Mouse (Mus musculus) cerebellum, adult 2 months (tissue): Measurements from ENCODE around the gene Sertad3.

Experiments
- CTCF ChIP-seq: fragments of 200-500 bp; IDR thresholded peaks from 2 replicates; pipeline ENCODE4 v1.5.1; 2011; ENCODE audit warnings: low read depth, mild to moderate bottlenecking, control low read depth, low read length, moderate library complexity, borderline replicate concordance; ENCODE audit not compliant: insufficient read depth
- POLR2A ChIP-seq: fragments of 200-500 bp; IDR thresholded peaks from 2 replicates; pipeline ENCODE4 v1.6.1; 2011; ENCODE audit warnings: low read length, control low read depth, borderline replicate concordance; ENCODE audit not compliant: insufficient read depth

DNA sequence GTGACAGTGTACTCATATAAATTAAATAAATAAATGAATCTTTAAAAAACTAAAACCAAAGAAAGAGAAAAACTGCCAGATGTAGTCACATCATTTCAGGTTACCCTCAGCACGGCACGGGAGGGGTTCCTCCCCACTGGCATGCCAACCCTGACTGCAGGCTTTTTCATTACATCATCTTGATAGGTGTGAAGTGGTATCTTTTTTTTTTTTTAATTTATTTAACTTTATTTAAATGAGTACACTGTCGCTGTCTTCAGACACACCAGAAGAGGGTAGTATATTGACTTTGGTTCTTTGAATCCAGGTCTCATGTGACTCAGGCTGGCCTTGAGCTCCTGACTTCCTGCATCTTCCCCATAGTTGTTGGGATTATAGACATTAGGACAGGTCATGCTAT, 18.3 kb upstream of the Sertad3 start:
- TF ChIP-seq CTCF (no peak), POLR2A (no peak)
